Mouse (Mus musculus) ES-E14 (cell line): ENCODE measurements at regions not wholly inside any gene's neighbourhood (a gene's known extent, or its start where the extent isn't known, plus 50 kb on each side); places are given as distances from the start of the nearest gene placed in this dataset.

Experiments used
- CHD2 ChIP-seq: IDR thresholded peaks from 2 replicates; pipeline ENCODE4 v1.6.1; 2014; ENCODE audit warnings: mild to moderate bottlenecking, low read depth, low read length, inconsistent platforms
- ZNF384 ChIP-seq: IDR thresholded peaks from 2 replicates; pipeline ENCODE4 v1.6.1; 2012; ENCODE audit warnings: low read depth, low read length, inconsistent platforms

GRCm38 (mm10) chr16:30887536-30887935, 193.7 kb downstream of the Xxylt1 start:
- TF ChIP-seq CHD2 (no peak), ZNF384 (no peak)
